Mouse (Mus musculus) kidney, adult 2 months (tissue): ENCODE results near the gene Atad5.

Source experiments
- CTCF ChIP-seq: fragments of 200-500 bp; conservative IDR thresholded peaks from 2 replicates; pipeline ENCODE4 v1.5.1; 2011; ENCODE audit warnings: low read depth, mild to moderate bottlenecking, control low read depth, low read length, moderate library complexity, mixed read lengths; ENCODE audit not compliant: insufficient read depth, insufficient read length
- POLR2A ChIP-seq: fragments of 200-500 bp; IDR thresholded peaks from one replicate; pipeline ENCODE4 v1.6.1; 2011; ENCODE audit warnings: low read depth, low read length, control low read depth

DNA sequence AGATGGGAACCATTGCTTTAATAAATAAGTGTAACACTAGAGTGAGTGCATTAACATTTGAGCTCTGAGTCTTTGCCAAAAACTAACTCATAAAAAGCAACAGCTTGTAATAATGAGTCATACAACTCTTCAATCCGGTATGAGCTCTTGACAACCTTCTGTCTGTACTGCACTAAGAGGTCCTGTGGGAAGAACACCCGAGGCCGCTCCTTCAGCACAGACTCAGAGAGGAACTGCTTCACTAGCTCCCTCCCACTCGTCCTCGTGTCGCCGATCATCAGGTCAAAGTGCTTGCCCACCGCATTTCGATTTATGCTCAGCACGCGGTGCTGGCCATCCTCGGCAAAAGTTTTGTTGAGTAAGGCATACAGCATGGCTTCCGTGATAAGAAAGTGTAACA, 47.6 kb downstream of the Atad5 start:
- TF ChIP-seq CTCF, result no peak
- no peak for TF ChIP-seq POLR2A
